Mouse (Mus musculus) lung, adult 2 months (tissue): ENCODE data around the gene Efna2.
"Not testable (repeated sequence)": the region's sequence is repeated elsewhere in the genome, so short reads cannot be mapped to it uniquely, and the experiment has no call there.

ENCODE experiments used
- CTCF ChIP-seq: fragments of 200-500 bp; IDR thresholded peaks from 2 replicates; pipeline ENCODE4 v1.5.1; 2011; ENCODE audit warnings: mild to moderate bottlenecking, low read length, control low read depth; ENCODE audit not compliant: insufficient read depth
- POLR2A ChIP-seq: fragments of 200-500 bp; IDR thresholded peaks from 2 replicates; pipeline ENCODE4 v1.6.1; 2011; ENCODE audit warnings: low read depth, mild to moderate bottlenecking, control low read depth, low read length, borderline replicate concordance; ENCODE audit errors: extremely low read depth

- not testable (repeated sequence) for TF ChIP-seq POLR2A, CTCF
These were observed 13.1 kb upstream of the Efna2 start for GRCm38 (mm10) chr10:80166136-80166535.
